Mouse (Mus musculus): ENCODE data around the gene Gm43302. TPM values are rescaled to one million over a fixed set of nuclear protein-coding genes. Genes with fewer than 3 reads are reported as not detected.
"Not testable (repeated sequence)": the region's sequence is repeated elsewhere in the genome, so short reads cannot be mapped to it uniquely, and the experiment has no call there.

Gm43302 gene
- total and polyA plus RNA-seq, 3 experiments: not detected

- no peaks in the 10 kb centered on the region for H3K4me1 ChIP-seq (ENCODE audit: control insufficient read depth in 1 of 2, insufficient read depth in 2 of 2, low read length in 2 of 2)
- TF ChIP-seq SMC3 (IDR thresholded peaks at IDR 0.05; ENCODE audit: low read depth, low read length) (peak; percentile 50), CTCF (IDR thresholded peaks at IDR 0.05 in 2 of 3, conservative IDR thresholded peaks at IDR 0.05 in 1 of 3; ENCODE audit: control insufficient read depth in 1 of 3, insufficient read depth in 1 of 3, low read depth in 2 of 3, low read length in 3 of 3, poor library complexity in 1 of 3, severe bottlenecking in 1 of 3) (peak in 2 of 3 experiments; percentile 15 to 53; a peak in 3 of 6 replicates), RAD21 (IDR thresholded peaks at IDR 0.05; ENCODE audit: low read depth, low read length) (peak; percentile 66), ZC3H11A (IDR thresholded peaks at IDR 0.05; ENCODE audit: low read depth, low read length) (peak; percentile 28; the same call in 1 of the 2 replicates), GATA1 (IDR thresholded peaks at IDR 0.05; ENCODE audit: low read depth, low read length) (no peak), POLR2AphosphoS5 (IDR thresholded peaks at IDR 0.05; ENCODE audit: borderline replicate concordance, low read depth, low read length) (no peak)
- no peak overlapping the region for H3K9ac ChIP-seq (ENCODE audit: control insufficient read depth, low read depth, low read length, poor library complexity, severe bottlenecking)
- H3K27ac ChIP-seq (ENCODE audit: control insufficient read depth, low read depth, low read length): no peak overlapping the region
- H3K27me3 ChIP-seq (ENCODE audit: control insufficient read depth in 1 of 2, insufficient read depth in 2 of 2, low read length in 2 of 2): peaks cover 0 to 2% of the 10 kb centered on the region in 2 experiments; a peak in 1 of 4 replicates
- no peaks in the 10 kb centered on the region for H3K36me3 ChIP-seq (ENCODE audit: control insufficient read depth in 1 of 2, insufficient read depth in 2 of 2, low read length in 2 of 2)
- no peaks in the 10 kb centered on the region for H3K79me2 ChIP-seq (ENCODE audit: control insufficient read depth, insufficient read depth, low read length, poor library complexity)
- DNase-seq (ENCODE audit: low read depth, low spot score): peak; percentile 23
- no peaks in the 10 kb centered on the region for H3K9me3 ChIP-seq (replicated peaks; ENCODE audit: insufficient read depth, low read length)
- no peak overlapping the region for H3K4me3 ChIP-seq (ENCODE audit: control insufficient read depth in 1 of 2, insufficient read depth in 1 of 2, low read depth in 2 of 2, low read length in 2 of 2)
Observed at GRCm38 (mm10) chr5:105310941-105311340, 17.4 kb upstream of the Gm43302 start.

GRCm38 (mm10) chr5:105309148-105309547, 15.7 kb upstream of the Gm43302 start:
- not testable (repeated sequence) for H3K27me3 ChIP-seq (ENCODE audit: control insufficient read depth in 1 of 2, insufficient read depth in 2 of 2, low read length in 2 of 2); H3K27ac ChIP-seq (ENCODE audit: control insufficient read depth, low read depth, low read length); H3K9ac ChIP-seq (ENCODE audit: control insufficient read depth, low read depth, low read length, poor library complexity, severe bottlenecking); H3K36me3 ChIP-seq (ENCODE audit: control insufficient read depth in 1 of 2, insufficient read depth in 2 of 2, low read length in 2 of 2); H3K4me3 ChIP-seq (ENCODE audit: control insufficient read depth in 1 of 2, insufficient read depth in 1 of 2, low read depth in 2 of 2, low read length in 2 of 2); DNase-seq (ENCODE audit: low read depth, low spot score); H3K79me2 ChIP-seq (ENCODE audit: control insufficient read depth, insufficient read depth, low read length, poor library complexity); H3K9me3 ChIP-seq (replicated peaks; ENCODE audit: insufficient read depth, low read length); H3K4me1 ChIP-seq (ENCODE audit: control insufficient read depth in 1 of 2, insufficient read depth in 2 of 2, low read length in 2 of 2)

GRCm38 (mm10) chr5:105306946-105307345, 13.5 kb upstream of the Gm43302 start:
- DNase-seq (ENCODE audit: low read depth, low spot score); H3K4me1 ChIP-seq (ENCODE audit: control insufficient read depth in 1 of 2, insufficient read depth in 2 of 2, low read length in 2 of 2); H3K36me3 ChIP-seq (ENCODE audit: control insufficient read depth in 1 of 2, insufficient read depth in 2 of 2, low read length in 2 of 2); H3K9ac ChIP-seq (ENCODE audit: control insufficient read depth, low read depth, low read length, poor library complexity, severe bottlenecking); H3K27ac ChIP-seq (ENCODE audit: control insufficient read depth, low read depth, low read length); H3K9me3 ChIP-seq (replicated peaks; ENCODE audit: insufficient read depth, low read length); H3K27me3 ChIP-seq (ENCODE audit: control insufficient read depth in 1 of 2, insufficient read depth in 2 of 2, low read length in 2 of 2); H3K4me3 ChIP-seq (ENCODE audit: control insufficient read depth in 1 of 2, insufficient read depth in 1 of 2, low read depth in 2 of 2, low read length in 2 of 2); H3K79me2 ChIP-seq (ENCODE audit: control insufficient read depth, insufficient read depth, low read length, poor library complexity): not testable (repeated sequence)

- H3K9ac ChIP-seq (ENCODE audit: control insufficient read depth, low read depth, low read length, poor library complexity, severe bottlenecking): no peak overlapping the region
- no peaks in the 10 kb centered on the region for H3K9me3 ChIP-seq (replicated peaks; ENCODE audit: insufficient read depth, low read length)
- H3K27ac ChIP-seq (ENCODE audit: control insufficient read depth, low read depth, low read length): no peak overlapping the region
- no peaks in the 10 kb centered on the region for H3K79me2 ChIP-seq (ENCODE audit: control insufficient read depth, insufficient read depth, low read length, poor library complexity)
- H3K27me3 ChIP-seq (ENCODE audit: control insufficient read depth in 1 of 2, insufficient read depth in 2 of 2, low read length in 2 of 2): peaks cover 0 to 2% of the 10 kb centered on the region in 2 experiments; a peak in 1 of 4 replicates
- H3K4me3 ChIP-seq (ENCODE audit: control insufficient read depth in 1 of 2, insufficient read depth in 1 of 2, low read depth in 2 of 2, low read length in 2 of 2): no peak overlapping the region
- H3K36me3 ChIP-seq (ENCODE audit: control insufficient read depth in 1 of 2, insufficient read depth in 2 of 2, low read length in 2 of 2): no peaks in the 10 kb centered on the region
- TF ChIP-seq ZMIZ1 (IDR thresholded peaks at IDR 0.05; ENCODE audit: low read depth, low read length): no peak
- no peak for DNase-seq (ENCODE audit: low read depth, low spot score)
- H3K4me1 ChIP-seq (ENCODE audit: control insufficient read depth in 1 of 2, insufficient read depth in 2 of 2, low read length in 2 of 2): no peaks in the 10 kb centered on the region
Observed at GRCm38 (mm10) chr5:105306159-105306581, 12.7 kb upstream of the Gm43302 start.

GRCm38 (mm10) chr5:105305671-105306070, 12.2 kb upstream of the Gm43302 start:
- H3K27me3 ChIP-seq (ENCODE audit: control insufficient read depth in 1 of 2, insufficient read depth in 2 of 2, low read length in 2 of 2); H3K4me3 ChIP-seq (ENCODE audit: control insufficient read depth in 1 of 2, insufficient read depth in 1 of 2, low read depth in 2 of 2, low read length in 2 of 2); DNase-seq (ENCODE audit: low read depth, low spot score); H3K4me1 ChIP-seq (ENCODE audit: control insufficient read depth in 1 of 2, insufficient read depth in 2 of 2, low read length in 2 of 2); H3K9me3 ChIP-seq (replicated peaks; ENCODE audit: insufficient read depth, low read length); H3K27ac ChIP-seq (ENCODE audit: control insufficient read depth, low read depth, low read length); H3K79me2 ChIP-seq (ENCODE audit: control insufficient read depth, insufficient read depth, low read length, poor library complexity); H3K36me3 ChIP-seq (ENCODE audit: control insufficient read depth in 1 of 2, insufficient read depth in 2 of 2, low read length in 2 of 2); H3K9ac ChIP-seq (ENCODE audit: control insufficient read depth, low read depth, low read length, poor library complexity, severe bottlenecking): not testable (repeated sequence)
